Mouse (Mus musculus) adrenal gland, postnatal 25 days (tissue): Measurements from ENCODE around the gene Galnt10. TPM values are rescaled to one million over a fixed set of nuclear protein-coding genes. Genes with fewer than 3 reads are reported as not detected.

Experiments
- DNase-seq: peaks from one replicate; pipeline ENCODE4 v3.0.0; 2021; ENCODE audit warnings: mixed read lengths
- total RNA-seq: library from RNA; stranded (reverse); gene quantifications from 2 replicates; pipeline ENCODE4 v1.2.3, GENCODE M21; 2021

The Galnt10 gene
- total RNA-seq, 1 experiment from 2014 or later, result 55.6 TPM

- no peak for DNase-seq
Observed at GRCm38 (mm10) chr11:57635148-57635547, 10.1 kb upstream of the Galnt10 start.

GRCm38 (mm10) chr11:57643691-57644090 is 1.6 kb upstream of the Galnt10 start:
- DNase-seq, result no peak

- DNase-seq, result peak; percentile 31
Observed at GRCm38 (mm10) chr11:57644245-57645017, 811 bp upstream of the Galnt10 start.

- no peak for DNase-seq
Observed at GRCm38 (mm10) chr11:57645847-57646246, 605 bp downstream of the Galnt10 start.

GRCm38 (mm10) chr11:57646416-57646815 is 1.2 kb downstream of the Galnt10 start:
- DNase-seq, result no peak

- DNase-seq, result no peak
Observed at GRCm38 (mm10) chr11:57646940-57647339, 1.7 kb downstream of the Galnt10 start.

- no peak for DNase-seq
Observed at GRCm38 (mm10) chr11:57647446-57647845, 2.2 kb downstream of the Galnt10 start.

- no peak for DNase-seq
Observed at GRCm38 (mm10) chr11:57648196-57648800, 3.1 kb downstream of the Galnt10 start.

GRCm38 (mm10) chr11:57649269-57649668 is 4.0 kb downstream of the Galnt10 start:
- no peak for DNase-seq

GRCm38 (mm10) chr11:57649671-57650070 is 4.4 kb downstream of the Galnt10 start:
- no peak for DNase-seq

GRCm38 (mm10) chr11:57650867-57651266 is 5.6 kb downstream of the Galnt10 start:
- DNase-seq, result no peak

- no peak for DNase-seq
Observed at GRCm38 (mm10) chr11:57651281-57651810, 6.1 kb downstream of the Galnt10 start.

GRCm38 (mm10) chr11:57652206-57652922 is 7.1 kb downstream of the Galnt10 start:
- no peak for DNase-seq

- no peak for DNase-seq
Observed at GRCm38 (mm10) chr11:57652923-57653660, 7.8 kb downstream of the Galnt10 start.

- DNase-seq, result no peak
Observed at GRCm38 (mm10) chr11:57653796-57654195, 8.6 kb downstream of the Galnt10 start.

- DNase-seq, result no peak
Observed at GRCm38 (mm10) chr11:57654386-57654785, 9.1 kb downstream of the Galnt10 start.

- no peak for DNase-seq
Observed at GRCm38 (mm10) chr11:57654977-57655397, 9.7 kb downstream of the Galnt10 start.

- DNase-seq, result no peak
Observed at GRCm38 (mm10) chr11:57655669-57656325, 10.6 kb downstream of the Galnt10 start.

- no peak for DNase-seq
Observed at GRCm38 (mm10) chr11:57656602-57657275, 11.5 kb downstream of the Galnt10 start.

GRCm38 (mm10) chr11:57657370-57658072 is 12.3 kb downstream of the Galnt10 start:
- no peak for DNase-seq
